Mouse (Mus musculus): ENCODE measurements around the gene Grm1. TPM values are rescaled to one million over a fixed set of nuclear protein-coding genes. Genes with fewer than 3 reads are reported as not detected.
A peak's percentile ranks its signal among the peaks of the same experiment; 100 is the strongest.

Gene Grm1
- polyA plus RNA-seq, 1 experiment from 2014 or later: not detected

DNA sequence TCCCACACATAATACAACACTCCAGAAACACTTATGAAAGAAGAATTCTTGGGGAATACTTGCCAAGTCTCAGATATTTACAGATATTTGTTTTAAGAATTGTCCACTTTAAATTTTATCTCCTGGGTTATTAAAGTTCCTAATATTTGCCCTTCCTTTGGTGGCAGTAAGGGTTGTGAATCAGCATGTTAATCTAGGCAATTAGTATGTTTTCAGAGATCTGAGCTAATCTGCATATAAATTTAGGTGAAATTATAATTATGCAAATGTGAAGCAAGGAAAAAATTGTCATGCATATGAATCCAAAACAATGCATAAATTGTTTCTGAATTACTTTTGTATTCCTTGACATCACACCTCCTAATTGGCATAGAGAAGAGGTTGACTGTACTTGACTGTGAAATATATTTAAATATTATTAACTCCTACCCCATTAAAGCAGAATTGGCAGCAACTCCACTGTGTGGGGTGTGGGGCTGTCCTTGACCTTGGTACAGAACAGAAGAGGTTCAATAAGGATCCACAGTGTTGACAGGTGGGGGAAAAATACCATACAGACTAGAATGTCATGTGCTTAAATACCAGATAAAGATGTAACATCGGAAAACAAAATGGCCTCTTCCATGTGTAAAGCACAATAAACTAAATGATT lies 37.6 kb downstream of the Grm1 start:
- no peak overlapping the region for H3K9ac ChIP-seq (ENCODE audit: low read depth, low read length)
- no peaks in the 10 kb centered on the region for H3K36me3 ChIP-seq (ENCODE audit: control insufficient read depth, insufficient read depth)
- no peak for TF ChIP-seq CTCF (IDR thresholded peaks at IDR 0.05; ENCODE audit: low read depth)
- H3K27me3 ChIP-seq (replicated peaks; ENCODE audit: control insufficient read depth, insufficient read depth, low read length): no peaks in the 10 kb centered on the region
- H3K4me3 ChIP-seq (ENCODE audit: low read depth, low read length): no peak overlapping the region
- no peak overlapping the region for H3K27ac ChIP-seq (ENCODE audit: low read depth, low read length)
- WGBS: 80% methylated on average over 1 of the region's 1 CpGs
- no peaks in the 10 kb centered on the region for H3K4me1 ChIP-seq (replicated peaks; ENCODE audit: control insufficient read depth, insufficient read depth, low read length)
- H3K9me3 ChIP-seq (ENCODE audit: control insufficient read depth): no peaks in the 10 kb centered on the region
- no peak overlapping the region for H3K4me2 ChIP-seq (replicated peaks; ENCODE audit: low read depth)
- no peak for ATAC-seq

DNA sequence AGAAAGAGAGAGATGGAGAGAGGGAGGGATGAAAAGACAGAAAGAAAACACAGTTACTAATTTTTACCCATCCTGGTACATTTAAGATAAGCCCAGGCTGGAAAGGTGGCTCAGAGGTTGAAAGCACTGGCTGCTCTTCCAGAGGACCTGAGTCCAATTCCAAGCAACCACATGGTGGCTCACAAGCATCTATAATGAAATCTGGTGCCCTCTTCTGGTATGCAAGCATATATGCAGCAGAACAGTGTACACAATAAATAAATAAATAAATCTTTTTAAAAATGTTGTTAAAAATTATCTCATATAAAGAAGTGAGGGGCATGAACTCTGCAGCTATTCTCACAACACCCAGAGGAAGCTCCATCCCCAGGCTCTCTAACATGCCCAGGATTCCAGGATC lies 42.8 kb downstream of the Grm1 start:
- H3K4me1 ChIP-seq (replicated peaks; ENCODE audit: control insufficient read depth, insufficient read depth, low read length): no peaks in the 10 kb centered on the region
- H3K27me3 ChIP-seq (replicated peaks; ENCODE audit: control insufficient read depth, insufficient read depth, low read length): no peaks in the 10 kb centered on the region
- H3K4me3 ChIP-seq (ENCODE audit: low read depth, low read length): no peak overlapping the region
- H3K4me2 ChIP-seq (replicated peaks; ENCODE audit: low read depth): no peak overlapping the region
- H3K36me3 ChIP-seq (ENCODE audit: control insufficient read depth, insufficient read depth): no peaks in the 10 kb centered on the region
- TF ChIP-seq CTCF (IDR thresholded peaks at IDR 0.05; ENCODE audit: low read depth): 0 out of 2 replicates have a peak, but pooled peaks have one; percentile 18
- ATAC-seq: no peak
- no peak overlapping the region for H3K9ac ChIP-seq (ENCODE audit: low read depth, low read length)
- no peak overlapping the region for H3K27ac ChIP-seq (ENCODE audit: low read depth, low read length)
- H3K9me3 ChIP-seq (ENCODE audit: control insufficient read depth): no peaks in the 10 kb centered on the region

DNA sequence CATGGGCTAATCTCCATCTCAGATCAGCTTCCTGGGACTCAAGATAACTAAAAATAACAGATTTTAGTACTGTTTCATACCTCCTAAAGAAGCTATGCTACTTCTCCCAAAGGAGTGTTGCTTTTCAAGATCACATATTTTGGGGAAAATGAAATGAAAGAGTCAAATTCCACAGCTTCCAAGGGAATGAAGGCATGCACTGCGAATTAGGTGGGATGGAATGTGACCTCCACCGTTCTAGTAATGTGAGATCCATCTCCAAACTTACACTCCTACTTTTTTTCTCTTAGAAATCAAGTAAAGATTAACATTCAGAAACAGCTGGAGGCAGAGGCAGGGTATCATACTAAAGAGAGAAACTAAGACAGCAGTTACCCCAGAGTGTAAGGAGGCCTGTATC lies 49.9 kb downstream of the Grm1 start:
- no peak overlapping the region for H3K9ac ChIP-seq (ENCODE audit: low read depth, low read length)
- WGBS: 49% methylated on average over 2 of the region's 2 CpGs
- no peaks in the 10 kb centered on the region for H3K36me3 ChIP-seq (ENCODE audit: control insufficient read depth, insufficient read depth)
- no peaks in the 10 kb centered on the region for H3K9me3 ChIP-seq (ENCODE audit: control insufficient read depth)
- no peak for ATAC-seq
- no peaks in the 10 kb centered on the region for H3K4me1 ChIP-seq (replicated peaks; ENCODE audit: control insufficient read depth, insufficient read depth, low read length)
- H3K27me3 ChIP-seq (replicated peaks; ENCODE audit: control insufficient read depth, insufficient read depth, low read length): no peaks in the 10 kb centered on the region
- no peak overlapping the region for H3K4me2 ChIP-seq (replicated peaks; ENCODE audit: low read depth)
- no peak overlapping the region for H3K4me3 ChIP-seq (ENCODE audit: low read depth, low read length)
- TF ChIP-seq CTCF (IDR thresholded peaks at IDR 0.05; ENCODE audit: low read depth): no peak
- no peak overlapping the region for H3K27ac ChIP-seq (ENCODE audit: low read depth, low read length)

DNA sequence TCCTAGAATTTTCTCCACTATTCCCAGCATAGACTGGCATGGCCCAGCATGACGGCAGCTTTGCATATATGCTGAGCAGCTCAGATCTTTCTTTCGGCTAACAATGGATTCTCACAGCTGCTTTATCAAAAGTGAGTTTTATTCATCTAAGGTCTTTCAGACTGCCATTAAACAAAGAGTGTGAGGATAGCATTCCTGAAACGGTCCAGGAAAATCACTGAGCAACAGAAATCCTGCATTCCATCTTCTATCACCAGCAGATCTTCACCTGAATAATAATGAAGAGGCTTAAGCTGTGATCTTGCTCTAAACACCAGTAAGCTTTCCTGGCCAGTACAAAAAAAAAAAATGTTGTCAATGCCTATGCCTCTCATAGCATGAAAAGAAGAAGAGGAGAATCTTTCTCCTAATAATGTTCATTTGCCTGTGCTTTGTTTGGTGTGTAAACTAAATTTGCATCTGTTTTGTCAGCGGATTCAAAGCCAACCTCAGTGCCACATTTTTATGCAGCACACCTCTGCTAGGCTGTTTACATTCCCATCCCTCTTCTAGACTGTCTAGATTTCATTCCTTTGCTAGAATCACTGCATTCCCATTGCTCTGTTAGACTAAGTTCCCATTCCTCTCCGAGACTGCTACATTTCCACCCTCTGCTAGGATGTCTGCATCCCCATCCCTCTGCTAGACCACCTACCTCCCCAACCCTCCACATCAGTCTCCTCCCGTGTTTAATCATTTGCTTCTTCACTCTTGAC lies 56.2 kb downstream of the Grm1 start:
- H3K4me2 ChIP-seq (replicated peaks; ENCODE audit: low read depth): no peak overlapping the region
- no peak for ATAC-seq

DNA sequence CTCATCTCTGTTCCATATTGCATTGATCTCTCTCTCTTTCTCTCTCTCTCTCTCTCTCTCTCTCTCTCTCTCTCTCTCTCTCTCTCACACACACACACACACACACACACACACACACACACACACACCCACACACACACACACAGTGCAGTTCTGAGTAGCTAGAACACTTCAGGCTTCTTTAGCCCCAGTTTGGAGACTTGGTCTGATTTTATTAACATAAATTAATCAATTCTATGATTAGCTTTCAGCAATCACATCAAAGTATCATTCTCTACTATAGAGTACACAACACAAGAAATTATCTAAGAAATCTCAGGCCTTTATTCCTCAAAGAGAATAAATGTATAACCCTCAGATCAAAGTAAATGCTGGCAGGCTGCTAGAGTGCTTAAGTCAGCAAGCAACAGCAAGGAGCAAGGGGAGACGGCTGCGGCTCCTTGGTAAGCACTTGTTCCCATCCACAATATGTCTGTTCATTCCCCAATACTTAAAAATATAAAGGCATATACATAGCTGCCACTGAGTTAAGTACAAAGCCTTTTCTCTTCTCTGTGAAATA lies 63.1 kb downstream of the Grm1 start:
- no peak for ATAC-seq
- Histone ChIP-seq H3K4me1 (replicated peaks; ENCODE audit: control insufficient read depth, insufficient read depth, low read length) (no peaks in the 10 kb centered on the region), H3K4me2 (replicated peaks; ENCODE audit: low read depth) (no peak overlapping the region), H3K36me3 (ENCODE audit: control insufficient read depth, insufficient read depth) (no peaks in the 10 kb centered on the region), H3K9me3 (ENCODE audit: control insufficient read depth) (no peaks in the 10 kb centered on the region), H3K9ac (ENCODE audit: low read depth, low read length) (no peak overlapping the region), H3K27me3 (replicated peaks; ENCODE audit: control insufficient read depth, insufficient read depth, low read length) (no peaks in the 10 kb centered on the region), H3K4me3 (ENCODE audit: low read depth, low read length) (no peak overlapping the region), H3K27ac (ENCODE audit: low read depth, low read length) (no peak overlapping the region)
- TF ChIP-seq CTCF (IDR thresholded peaks at IDR 0.05; ENCODE audit: low read depth): no peak
- WGBS: 85% methylated on average over 2 of the region's 2 CpGs

More for the DNA sequence above, 56.2 kb downstream of the Grm1 start:
- 45% methylated on average over 6 of the region's 6 CpGs for WGBS
- H3K4me1 ChIP-seq (replicated peaks; ENCODE audit: control insufficient read depth, insufficient read depth, low read length): no peaks in the 10 kb centered on the region
- H3K36me3 ChIP-seq (ENCODE audit: control insufficient read depth, insufficient read depth): no peaks in the 10 kb centered on the region
- no peak overlapping the region for H3K9ac ChIP-seq (ENCODE audit: low read depth, low read length)
- no peak overlapping the region for H3K27ac ChIP-seq (ENCODE audit: low read depth, low read length)
- H3K4me3 ChIP-seq (ENCODE audit: low read depth, low read length): no peak overlapping the region
- H3K9me3 ChIP-seq (ENCODE audit: control insufficient read depth): no peaks in the 10 kb centered on the region
- no peak for TF ChIP-seq CTCF (IDR thresholded peaks at IDR 0.05; ENCODE audit: low read depth)
- no peaks in the 10 kb centered on the region for H3K27me3 ChIP-seq (replicated peaks; ENCODE audit: control insufficient read depth, insufficient read depth, low read length)

DNA sequence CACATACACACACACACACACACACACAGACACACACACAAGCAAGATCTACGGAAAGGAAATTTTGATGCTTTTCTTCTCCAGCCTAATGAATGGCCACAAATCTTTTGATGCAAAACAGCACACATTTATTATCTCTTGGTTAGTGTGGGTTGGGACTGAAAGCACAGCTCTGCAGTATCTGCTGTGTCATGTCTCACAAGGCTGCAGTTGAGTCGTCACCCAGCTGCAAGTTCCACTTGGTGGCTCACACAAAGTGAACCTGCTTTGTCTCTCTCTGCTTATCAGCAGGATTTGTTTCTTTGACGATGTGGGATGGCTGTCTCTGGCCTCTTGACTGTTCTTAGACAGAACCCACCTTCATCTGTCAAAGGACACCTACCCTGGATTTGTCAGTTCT lies 68.5 kb downstream of the Grm1 start:
- no peak for ATAC-seq
- Histone ChIP-seq H3K27me3 (replicated peaks; ENCODE audit: control insufficient read depth, insufficient read depth, low read length) (no peaks in the 10 kb centered on the region), H3K27ac (ENCODE audit: low read depth, low read length) (no peak overlapping the region), H3K9me3 (ENCODE audit: control insufficient read depth) (no peaks in the 10 kb centered on the region), H3K9ac (ENCODE audit: low read depth, low read length) (no peak overlapping the region), H3K36me3 (ENCODE audit: control insufficient read depth, insufficient read depth) (no peaks in the 10 kb centered on the region), H3K4me2 (replicated peaks; ENCODE audit: low read depth) (no peak overlapping the region), H3K4me3 (ENCODE audit: low read depth, low read length) (no peak overlapping the region), H3K4me1 (replicated peaks; ENCODE audit: control insufficient read depth, insufficient read depth, low read length) (no peaks in the 10 kb centered on the region)
- 53% methylated on average over 3 of the region's 3 CpGs for WGBS
- TF ChIP-seq CTCF (IDR thresholded peaks at IDR 0.05; ENCODE audit: low read depth): no peak

Measured in intestine, postnatal 0 days (tissue).